In the genomic region with DNA sequence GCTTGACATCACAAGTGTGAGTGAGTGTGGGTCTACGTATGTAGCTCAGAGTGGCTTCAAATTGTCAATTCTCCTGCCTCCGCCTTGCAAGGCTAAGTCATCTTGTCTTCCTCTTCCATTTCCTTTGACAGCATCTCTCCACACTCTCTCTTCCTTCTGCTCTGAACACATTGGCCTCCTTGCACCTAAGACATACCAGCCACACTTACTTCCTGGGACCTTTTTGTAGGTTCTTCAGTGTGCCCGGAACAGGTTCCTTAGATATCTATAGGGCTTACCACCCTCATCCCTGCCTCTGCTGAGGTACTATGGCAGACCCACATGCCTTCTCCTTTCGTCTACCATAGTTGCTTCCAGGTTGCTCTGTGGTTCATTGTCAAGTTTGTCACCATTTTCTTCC, we compare ENCODE assay signal across 25 mouse cellular contexts. TPM values are rescaled to one million over a fixed set of nuclear protein-coding genes. Genes with fewer than 3 reads are reported as not detected.
DNase-seq lines count a peak whose midpoint lies in the region; ATAC-seq and TF ChIP-seq lines count a peak whose summit lies in the region.
"Had no signal": no experiment of that assay in that cellular context is flagged by ENCODE, and none has a peak within 500 bp of the region (broad histone marks: within the 10 kb centered on the region; RNA-seq: fewer than 3 reads in every experiment).

No protein-coding gene starts in this region.

- ATAC-seq in intestine, embryonic 16.5 days: no peak
- ATAC-seq: activated CD4-positive, CD25-positive, alpha-beta regulatory T cell, adult 4 months; CD4-positive, CD25-positive, alpha-beta regulatory T cell, adult 4 months; Patski had no signal

- WGBS in intestine, embryonic 16.5 days: 92% methylated on average over 4 of the region's 4 CpGs

- in situ Hi-C loops in CH12.LX (cut with MboI; ENCODE audit: low pct_ligation_motif_present, low pct_unique_long_range_greater_than_20kb, low sequenced_read_pairs): no loop called here

- TF ChIP-seq RAD21 in CH12.LX (IDR thresholded peaks at IDR 0.05; ENCODE audit: low read depth, low read length): no peak
- TF ChIP-seq RAD21 in MEL (IDR thresholded peaks at IDR 0.05; ENCODE audit: low read depth, low read length): no peak

- H3K9me3 ChIP-seq in CH12.LX (replicated peaks; ENCODE audit: low read length) (no peaks in the 10 kb centered on the region), MEL (replicated peaks; ENCODE audit: insufficient read depth, low read length) (no peaks in the 10 kb centered on the region)
- no peaks in the 10 kb centered on the region for H3K9me3 ChIP-seq in intestine, embryonic 16.5 days (ENCODE audit: control insufficient read depth, low read length)
- H3K9me3 ChIP-seq: G1E had no signal

- TF ChIP-seq POLR2A in CH12.LX (IDR thresholded peaks at IDR 0.05; ENCODE audit: low read depth, low read length) (no peak), MEL (IDR thresholded peaks at IDR 0.05; ENCODE audit: control insufficient read depth in 1 of 2, insufficient read depth in 1 of 2, low read depth in 1 of 2, low read length in 2 of 2, poor library complexity in 1 of 2) (peak in 1 of 2 experiments; percentile 45; a peak in 1 of 4 replicates)

- peaks cover 31 to 52% of the 10 kb centered on the region in 2 experiments for H3K4me1 ChIP-seq in CH12.LX (ENCODE audit: control insufficient read depth in 1 of 2, insufficient read depth in 2 of 2)
- H3K4me1 ChIP-seq in MEL (ENCODE audit: control insufficient read depth in 1 of 2, insufficient read depth in 2 of 2, low read length in 2 of 2): peaks cover 20 to 28% of the 10 kb centered on the region in 2 experiments
- peaks cover 27% of the 10 kb centered on the region for H3K4me1 ChIP-seq in intestine, embryonic 16.5 days (ENCODE audit: control insufficient read depth, insufficient read depth, low read length)

- no peak for TF ChIP-seq CTCF in CH12.LX (conservative IDR thresholded peaks at IDR 0.05 in 1 of 2, IDR thresholded peaks at IDR 0.05 in 1 of 2; ENCODE audit: low read depth in 2 of 2, low read length in 2 of 2)
- TF ChIP-seq CTCF in MEL (IDR thresholded peaks at IDR 0.05 in 2 of 3, conservative IDR thresholded peaks at IDR 0.05 in 1 of 3; ENCODE audit: control insufficient read depth in 1 of 3, insufficient read depth in 1 of 3, low read depth in 2 of 3, low read length in 3 of 3, poor library complexity in 1 of 3, severe bottlenecking in 1 of 3): no peak

- H3K9ac ChIP-seq in CH12.LX (ENCODE audit: insufficient read depth, low read depth) (no peak overlapping the region), MEL (ENCODE audit: control insufficient read depth, low read depth, low read length, poor library complexity, severe bottlenecking) (no peak overlapping the region)
- no peak overlapping the region for H3K9ac ChIP-seq in intestine, embryonic 16.5 days (ENCODE audit: low read depth, low read length)

- H3K36me3 ChIP-seq in CH12.LX (replicated peaks in 1 of 2; ENCODE audit: control insufficient read depth in 1 of 2, insufficient read depth in 1 of 2, low read length in 1 of 2) (peaks cover 61 to 74% of the 10 kb centered on the region in 2 experiments), MEL (ENCODE audit: control insufficient read depth in 1 of 2, insufficient read depth in 2 of 2, low read length in 2 of 2) (peaks cover 0 to 14% of the 10 kb centered on the region in 2 experiments; a peak in 2 of 4 replicates)
- H3K36me3 ChIP-seq in intestine, embryonic 16.5 days (ENCODE audit: control insufficient read depth, insufficient read depth, low read length): no peaks in the 10 kb centered on the region
- H3K36me3 ChIP-seq: G1E had no signal

- H3K79me2 ChIP-seq in CH12.LX (replicated peaks; ENCODE audit: control insufficient read depth, extremely low read depth, insufficient read depth, poor library complexity, severe bottlenecking) (peaks cover 6% of the 10 kb centered on the region; the same call in 1 of the 2 replicates), MEL (ENCODE audit: control insufficient read depth, insufficient read depth, low read length, poor library complexity) (no peaks in the 10 kb centered on the region)

- TF ChIP-seq EP300 in CH12.LX (IDR thresholded peaks at IDR 0.05; ENCODE audit: low read length) (no peak), MEL (IDR thresholded peaks at IDR 0.05; ENCODE audit: low read depth in 1 of 2, low read length in 2 of 2) (no peak)

- no peak overlapping the region for H3K4me2 ChIP-seq in CH12.LX (ENCODE audit: insufficient read depth, low read depth, poor library complexity, severe bottlenecking)
- H3K4me2 ChIP-seq in intestine, embryonic 16.5 days (ENCODE audit: low read depth, low read length): no peak overlapping the region

- H3K4me3 ChIP-seq in CH12.LX (replicated peaks in 1 of 3; ENCODE audit: low read depth in 2 of 3, low read length in 2 of 3, poor library complexity in 1 of 3) (no peak overlapping the region), MEL (ENCODE audit: control insufficient read depth in 1 of 2, insufficient read depth in 1 of 2, low read depth in 2 of 2, low read length in 2 of 2) (no peak overlapping the region)
- no peak overlapping the region for H3K4me3 ChIP-seq in intestine, embryonic 16.5 days (ENCODE audit: low read length)

- H3K27me3 ChIP-seq in CH12.LX (replicated peaks) (no peaks in the 10 kb centered on the region), MEL (ENCODE audit: control insufficient read depth in 1 of 2, insufficient read depth in 2 of 2, low read length in 2 of 2) (no peaks in the 10 kb centered on the region)
- H3K27me3 ChIP-seq in intestine, embryonic 16.5 days (replicated peaks; ENCODE audit: control insufficient read depth, insufficient read depth, low read length): peaks cover 3% of the 10 kb centered on the region; the same call in 1 of the 2 replicates
- H3K27me3 ChIP-seq: Patski had no signal

- DNase-seq in CH12.LX (ENCODE audit: extremely low read depth): no peak
- peak; percentile 53 for DNase-seq in MEL (ENCODE audit: low read depth, low spot score)
- peak; percentile 19 for DNase-seq in induced T-regulatory cell, adult 2 months (ENCODE audit: low read depth)
- no peak for DNase-seq in spleen, postnatal 10 days (ENCODE audit: low spot score in 2 of 2)
- no peak for DNase-seq in layer of hippocampus, adult 9-11 months
- DNase-seq: adrenal gland, adult 2 months; adrenal gland, adult 8-10 months; adrenal gland, postnatal 10 days; adrenal gland, postnatal 14 days; adrenal gland, postnatal 25 days; adrenal gland, postnatal 36 days; cerebellum, adult 11 months; cerebellum, adult 11-12 months; cerebellum, adult 18-20 months; cerebellum, adult 2 months; cerebellum, adult 8-10 months had no signal

- peak overlapping the region; percentile 33; the same call in 1 of the 2 replicates for H3K27ac ChIP-seq in CH12.LX (ENCODE audit: insufficient read depth, low read depth)
- peak overlapping the region; percentile 41 for H3K27ac ChIP-seq in MEL (ENCODE audit: control insufficient read depth, low read depth, low read length)
- no peak overlapping the region for H3K27ac ChIP-seq in intestine, embryonic 16.5 days (ENCODE audit: low read length)

- dilution Hi-C loops in CH12.LX (cut with MboI; ENCODE audit: extremely low pct_ligation_motif_present, extremely low pct_unique_long_range_greater_than_20kb, low sequenced_read_pairs): no loop called here

TF ChIP-seq in CH12.LX, 34 proteins besides CTCF, POLR2A, EP300 and RAD21:
- TF ChIP-seq NRF1 (IDR thresholded peaks at IDR 0.05; ENCODE audit: low read depth, low read length): no peak

TF ChIP-seq in MEL, 35 proteins besides CTCF, POLR2A, EP300 and RAD21 (continues in another document):
- TF ChIP-seq TAL1 (IDR thresholded peaks at IDR 0.05; ENCODE audit: low read length) (no peak), MAX (IDR thresholded peaks at IDR 0.05; ENCODE audit: low read length) (no peak)

RNA-seq across cellular contexts. Expression of a gene that starts 9.4 kb away (rescaled TPM):
- 15.8 and 18.8 TPM in 2 replicates for total RNA-seq in CH12.LX (2012; rRNA removed)
- total RNA-seq in CH12.LX (2014; rRNA removed): 3.2 and 3.8 TPM in 2 replicates
- 17.9 and 25.2 TPM in 2 replicates for polyA plus RNA-seq in CH12.LX (2012; ENCODE audit: insufficient read length, low read depth)
- 1.7 and 2.7 TPM in 2 replicates for total RNA-seq in MEL (2012; rRNA removed)
- polyA plus RNA-seq in MEL (2012; ENCODE audit: insufficient read depth in 1 of 2, insufficient read length in 2 of 2, low read depth in 1 of 2, low replicate concordance in 2 of 2, missing spikeins in 1 of 2): 1 to 10 TPM in 1 of 2 experiments, not detected in 1; 6.7 TPM
- polyA plus RNA-seq in intestine, embryonic 16.5 days (2015; fragmentation: Nextera tagmentation; extraction: Ambion mirVana): 15.5 and 15.6 TPM in 2 replicates

RNA-seq across cellular contexts. Expression of a gene that starts 16.6 kb away (rescaled TPM):
- total RNA-seq in CH12.LX (2012; rRNA removed) (30.8 and 38.9 TPM in 2 replicates), CH12.LX (2014; rRNA removed) (6.4 and 7.2 TPM in 2 replicates), MEL (2012; rRNA removed) (not detected in 2 replicates)
- polyA plus RNA-seq in CH12.LX (2012; ENCODE audit: insufficient read length, low read depth) (12.7 and 13.4 TPM in 2 replicates), MEL (2012; ENCODE audit: insufficient read depth in 1 of 2, insufficient read length in 2 of 2, low read depth in 1 of 2, low replicate concordance in 2 of 2, missing spikeins in 1 of 2) (not detected)
- polyA plus RNA-seq in intestine, embryonic 16.5 days (2015; fragmentation: Nextera tagmentation; extraction: Ambion mirVana): 32.6 and 42.1 TPM in 2 replicates
- total RNA-seq: adrenal gland, adult 2 months; adrenal gland, postnatal 36 days; G1E had no signal
- polyA plus RNA-seq: activated CD4-positive, CD25-positive, alpha-beta regulatory T cell, adult 4 months; adrenal gland, adult 2 months; C2C12; CD4-positive, CD25-positive, alpha-beta regulatory T cell, adult 4 months; cerebellum, adult 2 months; G1E had no signal

RNA-seq across cellular contexts. Expression of a gene that starts 38.6 kb away (rescaled TPM):
- 0.59 TPM in 1 of 2 replicates, not detected in the other for total RNA-seq in CH12.LX (2012; rRNA removed)
- not detected in 2 replicates for total RNA-seq in CH12.LX (2014; rRNA removed)
- polyA plus RNA-seq in CH12.LX (2012; ENCODE audit: insufficient read length, low read depth): 4.1 and 4.3 TPM in 2 replicates
- not detected in 2 replicates for total RNA-seq in MEL (2012; rRNA removed)
- polyA plus RNA-seq in MEL (2012; ENCODE audit: insufficient read depth in 1 of 2, insufficient read length in 2 of 2, low read depth in 1 of 2, low replicate concordance in 2 of 2, missing spikeins in 1 of 2): not detected
- polyA plus RNA-seq in intestine, embryonic 16.5 days (2015; fragmentation: Nextera tagmentation; extraction: Ambion mirVana): 0.13 and 0.27 TPM in 2 replicates
- total RNA-seq: adrenal gland, adult 18-20 months; adrenal gland, postnatal 10 days; adrenal gland, postnatal 4 days; G1E had no signal
- polyA plus RNA-seq: activated CD4-positive, CD25-positive, alpha-beta regulatory T cell, adult 4 months; C2C12; CD4-positive, CD25-positive, alpha-beta regulatory T cell, adult 4 months; G1E had no signal

RNA-seq across cellular contexts. Expression of a gene that starts 42.3 kb away (rescaled TPM):
- 8.2 and 10.9 TPM in 2 replicates for total RNA-seq in CH12.LX (2012; rRNA removed)
- 2.4 and 3.0 TPM in 2 replicates for total RNA-seq in CH12.LX (2014; rRNA removed)
- 4.8 and 5.3 TPM in 2 replicates for polyA plus RNA-seq in CH12.LX (2012; ENCODE audit: insufficient read length, low read depth)
- total RNA-seq in MEL (2012; rRNA removed): 2.6 and 3.2 TPM in 2 replicates
- 1 to 10 TPM in 1 of 2 experiments, not detected in 1; 8.1 TPM for polyA plus RNA-seq in MEL (2012; ENCODE audit: insufficient read depth in 1 of 2, insufficient read length in 2 of 2, low read depth in 1 of 2, low replicate concordance in 2 of 2, missing spikeins in 1 of 2)
- 58.7 and 62.7 TPM in 2 replicates for polyA plus RNA-seq in intestine, embryonic 16.5 days (2015; fragmentation: Nextera tagmentation; extraction: Ambion mirVana)
- polyA plus RNA-seq: G1E had no signal

RNA-seq across cellular contexts. Expression of a gene that starts 47.9 kb away (rescaled TPM):
- 2.5 and 3.2 TPM in 2 replicates for total RNA-seq in CH12.LX (2012; rRNA removed)
- 0.88 and 1.1 TPM in 2 replicates for total RNA-seq in CH12.LX (2014; rRNA removed)
- 6.8 and 7.7 TPM in 2 replicates for polyA plus RNA-seq in CH12.LX (2012; ENCODE audit: insufficient read length, low read depth)
- 0.12 TPM in 1 of 2 replicates, not detected in the other for total RNA-seq in MEL (2012; rRNA removed)
- polyA plus RNA-seq in MEL (2012; ENCODE audit: insufficient read depth in 1 of 2, insufficient read length in 2 of 2, low read depth in 1 of 2, low replicate concordance in 2 of 2, missing spikeins in 1 of 2): under 1 TPM in 1 of 2 experiments, not detected in 1; 0.18 TPM
- not detected in 2 replicates for polyA plus RNA-seq in intestine, embryonic 16.5 days (2015; fragmentation: Nextera tagmentation; extraction: Ambion mirVana)
- total RNA-seq: adrenal gland, adult 18-20 months; adrenal gland, adult 2 months; adrenal gland, postnatal 25 days; adrenal gland, postnatal 36 days had no signal
- polyA plus RNA-seq: brain, embryonic 14.5 days; C2C12; CD4-positive, CD25-positive, alpha-beta regulatory T cell, adult 4 months; Patski had no signal

Comparison
In these comparisons a context has a peak if more than half of its experiments do, and no peak if none do; other contexts are left out.
1. DNase-seq: peak in MEL (single experiment) and induced T-regulatory cell, adult 2 months (single experiment); none in CH12.LX (single experiment), spleen, postnatal 10 days (0 of 2) and layer of hippocampus, adult 9-11 months (single experiment).
2. RNA of a gene that starts 16.6 kb away (polyA plus RNA-seq): 32.6 to 42.1 TPM in intestine, embryonic 16.5 days and 12.7 to 13.4 TPM in CH12.LX; not detected in MEL; every median in the first group is over 10 times any median in the second.